Mouse (Mus musculus): ENCODE data around the gene Hes1.

DNA sequence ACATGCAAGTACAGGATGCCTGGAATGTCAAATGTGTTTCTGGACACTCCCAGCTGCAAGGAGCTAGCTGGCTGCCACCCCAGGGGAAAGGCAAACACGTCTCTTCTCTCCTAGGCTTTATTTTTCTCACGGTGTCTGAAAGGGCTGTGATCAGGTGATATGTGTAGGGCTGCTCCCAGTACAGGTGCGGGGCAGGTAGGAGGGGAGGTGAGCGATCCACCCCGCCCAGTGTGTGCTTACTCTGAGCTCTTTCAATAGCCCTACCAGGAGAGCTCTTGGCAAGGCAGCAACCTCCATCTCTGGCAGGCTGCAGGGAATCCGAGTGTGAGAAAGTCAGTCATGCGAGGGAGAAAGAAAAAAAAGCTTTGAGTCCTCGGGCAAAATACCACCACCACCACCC, 3.8 kb upstream of the Hes1 start:
- TF ChIP-seq POLR2A (IDR thresholded peaks at IDR 0.05; ENCODE audit: control insufficient read depth, low read depth, low read length) (no peak), CTCF (IDR thresholded peaks at IDR 0.05; ENCODE audit: control insufficient read depth, insufficient read depth, insufficient replicate concordance, low read depth, low read length) (no peak)

Data from testis, adult 2 months (tissue).